Mouse (Mus musculus): ENCODE results near the gene Krtap4-2. TPM values are rescaled to one million over a fixed set of nuclear protein-coding genes. Genes with fewer than 3 reads are reported as not detected.
"Not testable (repeated sequence)": the region's sequence is repeated elsewhere in the genome, so short reads cannot be mapped to it uniquely, and the experiment has no call there.

Gene Krtap4-2
- polyA plus RNA-seq (2016; fragmentation: Nextera tagmentation; extraction: Ambion mirVana) = not detected in 2 replicates

DNA sequence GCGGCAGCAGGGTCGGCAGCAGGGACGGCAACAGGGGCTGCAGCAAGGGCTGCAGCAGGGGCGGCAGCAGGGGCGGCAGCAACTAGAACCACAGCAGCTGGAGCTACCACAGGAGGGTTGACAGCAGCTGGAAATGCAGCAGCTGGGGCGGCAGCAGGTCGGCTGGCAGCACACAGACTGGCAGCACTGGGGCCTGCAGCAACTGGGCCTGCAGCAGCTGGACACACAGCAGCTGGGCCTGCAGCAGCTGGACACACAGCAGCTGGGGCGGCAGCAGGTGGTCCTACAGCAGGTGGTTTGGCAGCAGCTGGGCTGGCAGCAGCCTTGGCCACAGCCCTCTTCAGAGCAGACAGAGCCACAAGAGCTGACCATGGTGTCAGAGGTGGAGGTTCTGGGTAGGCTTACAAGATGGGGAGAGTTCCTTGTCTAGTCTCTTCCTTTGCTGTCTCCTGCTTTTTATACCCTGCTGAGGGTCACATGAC, at the start of gene Krtap4-2:
Gene Krtap4-2, minus strand, starts transcription at position 432 of the 482 bp plus-strand sequence.
- Histone ChIP-seq H3K4me1 (no peaks in the 10 kb centered on the region), H3K9me3 (no peaks in the 10 kb centered on the region), H3K4me2 (no peak within 1 kb of the TSS), H3K36me3 (replicated peaks) (no peaks in the 10 kb centered on the region), H3K27ac (no peak within 1 kb of the TSS), H3K27me3 (peaks cover 2% of the 10 kb centered on the region; the same call in 1 of the 2 replicates), H3K9ac (no peak within 1 kb of the TSS), H3K4me3 (replicated peaks) (no peak within 1 kb of the TSS)
- WGBS = 29% methylated on average over 8 of the region's 8 CpGs
- no peak for ATAC-seq (ENCODE audit: low FRiP score)

DNA sequence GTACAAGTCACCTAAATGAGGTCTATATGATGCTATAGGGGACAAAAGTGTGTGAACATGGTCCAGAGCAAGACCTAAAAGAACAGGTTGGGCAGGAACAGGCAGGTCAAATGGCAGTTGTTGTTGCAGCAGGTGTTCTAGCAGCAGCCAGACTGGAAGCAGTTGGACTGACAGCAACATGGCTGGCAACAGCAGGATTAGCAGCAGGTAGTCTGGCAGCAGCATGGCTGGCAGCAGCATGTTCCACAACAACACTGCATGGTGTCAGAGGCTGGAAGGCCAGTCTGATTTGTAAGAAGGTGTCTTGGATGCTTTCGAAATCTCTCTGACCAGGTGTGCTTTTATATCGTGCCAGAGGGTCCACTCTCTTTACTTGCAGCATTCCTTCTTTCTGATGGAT, 48.6 kb upstream of the Krtap4-2 start:
- WGBS = 85% methylated on average over 2 of the region's 2 CpGs
- Histone ChIP-seq H3K4me1 (no peaks in the 10 kb centered on the region), H3K27ac (no peak overlapping the region), H3K4me3 (replicated peaks) (no peak overlapping the region), H3K27me3 (no peaks in the 10 kb centered on the region), H3K9me3 (no peaks in the 10 kb centered on the region), H3K4me2 (no peak overlapping the region), H3K36me3 (replicated peaks) (no peaks in the 10 kb centered on the region), H3K9ac (no peak overlapping the region)
- ATAC-seq (ENCODE audit: low FRiP score) = no peak

DNA sequence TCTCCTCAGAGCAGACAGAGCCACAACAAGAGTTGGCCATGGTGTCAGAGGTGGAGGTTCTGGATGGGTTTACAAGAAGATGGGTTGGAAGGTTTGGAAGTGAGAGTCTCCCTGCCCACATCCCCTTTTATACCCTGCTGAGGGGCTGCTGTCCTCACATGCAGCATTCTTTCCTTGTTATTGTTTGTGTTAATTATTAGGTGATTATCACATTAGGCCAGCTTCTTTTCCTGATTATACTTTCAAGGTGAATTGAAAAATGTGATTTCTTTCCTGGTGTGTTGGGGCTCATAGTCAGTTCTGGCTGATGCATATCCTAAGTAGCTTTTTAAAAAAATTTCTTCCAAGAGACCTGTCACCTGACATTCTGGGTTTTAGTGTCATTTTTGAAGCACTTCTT, 31.0 kb upstream of the Krtap4-2 start, which contains the start of gene Krtap4-6:
Gene Krtap4-6, minus strand, starts transcription at position 101 of the 400 bp plus-strand sequence.
- Histone ChIP-seq H3K27me3 (no peaks in the 10 kb centered on the region), H3K4me1 (no peaks in the 10 kb centered on the region), H3K36me3 (replicated peaks) (no peaks in the 10 kb centered on the region), H3K9ac (no peak within 1 kb of the TSS), H3K4me3 (replicated peaks) (no peak within 1 kb of the TSS), H3K4me2 (no peak within 1 kb of the TSS), H3K27ac (0 out of 2 replicates have a peak within 1 kb of the TSS, but pooled peaks have one; percentile 50), H3K9me3 (no peaks in the 10 kb centered on the region)
- ATAC-seq (ENCODE audit: low FRiP score) = no peak

DNA sequence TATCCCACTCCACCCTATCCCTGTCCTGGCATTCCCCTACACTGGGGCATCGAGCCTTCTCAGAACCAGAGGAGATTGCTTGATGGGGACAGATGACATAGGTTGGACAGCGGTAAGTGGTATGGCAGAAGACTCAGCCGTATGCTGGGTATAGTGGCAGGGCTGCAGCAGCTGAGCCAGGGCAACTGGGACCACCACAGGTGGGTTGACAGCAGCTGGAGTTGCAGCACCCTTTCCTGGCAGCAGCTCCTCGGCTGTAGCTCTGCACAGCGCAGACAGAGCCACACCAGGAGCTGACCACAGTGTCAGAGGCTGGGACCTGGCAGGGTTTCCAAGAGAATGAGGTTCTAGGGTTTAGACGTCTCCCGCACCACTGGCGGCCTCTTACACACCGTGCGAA, 27.9 kb upstream of the Krtap4-2 start:
- no peaks in the 10 kb centered on the region for H3K36me3 ChIP-seq (replicated peaks)
- no peak overlapping the region for H3K4me3 ChIP-seq (replicated peaks)
- ATAC-seq (ENCODE audit: low FRiP score) = no peak
- no peaks in the 10 kb centered on the region for H3K4me1 ChIP-seq
- WGBS = 87% methylated on average over 10 of the region's 10 CpGs
- H3K4me2 ChIP-seq = no peak overlapping the region
- H3K9ac ChIP-seq = no peak overlapping the region
- H3K27ac ChIP-seq = no peak overlapping the region
- no peaks in the 10 kb centered on the region for H3K9me3 ChIP-seq
- no peaks in the 10 kb centered on the region for H3K27me3 ChIP-seq

DNA sequence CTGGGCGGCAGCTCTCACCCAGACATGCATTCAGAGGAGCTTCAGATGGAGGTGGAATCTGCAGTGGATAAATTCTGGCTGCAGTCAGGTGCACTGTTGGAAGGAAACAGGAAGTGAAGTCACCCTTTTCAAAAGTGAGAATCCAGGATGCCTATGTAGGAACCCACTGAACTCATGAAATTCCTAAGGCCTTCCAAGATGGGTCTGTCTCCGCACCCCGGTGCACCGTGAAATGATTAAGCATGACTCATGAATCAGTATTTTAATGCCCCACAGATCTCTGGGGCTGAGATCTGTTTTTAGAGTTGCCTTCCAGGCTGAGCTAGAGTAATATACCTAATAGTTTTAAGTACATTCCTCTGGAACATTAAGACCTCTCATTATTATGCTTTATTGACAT, 24.4 kb upstream of the Krtap4-2 start:
- Histone ChIP-seq H3K4me2 (no peak overlapping the region), H3K9me3 (no peaks in the 10 kb centered on the region), H3K9ac (no peak overlapping the region), H3K27ac (no peak overlapping the region), H3K4me3 (replicated peaks) (no peak overlapping the region), H3K4me1 (no peaks in the 10 kb centered on the region), H3K36me3 (replicated peaks) (no peaks in the 10 kb centered on the region), H3K27me3 (no peaks in the 10 kb centered on the region)
- 90% methylated on average over 4 of the region's 4 CpGs for whole genome bisulfite sequencing
- ATAC-seq (ENCODE audit: low FRiP score) = no peak

DNA sequence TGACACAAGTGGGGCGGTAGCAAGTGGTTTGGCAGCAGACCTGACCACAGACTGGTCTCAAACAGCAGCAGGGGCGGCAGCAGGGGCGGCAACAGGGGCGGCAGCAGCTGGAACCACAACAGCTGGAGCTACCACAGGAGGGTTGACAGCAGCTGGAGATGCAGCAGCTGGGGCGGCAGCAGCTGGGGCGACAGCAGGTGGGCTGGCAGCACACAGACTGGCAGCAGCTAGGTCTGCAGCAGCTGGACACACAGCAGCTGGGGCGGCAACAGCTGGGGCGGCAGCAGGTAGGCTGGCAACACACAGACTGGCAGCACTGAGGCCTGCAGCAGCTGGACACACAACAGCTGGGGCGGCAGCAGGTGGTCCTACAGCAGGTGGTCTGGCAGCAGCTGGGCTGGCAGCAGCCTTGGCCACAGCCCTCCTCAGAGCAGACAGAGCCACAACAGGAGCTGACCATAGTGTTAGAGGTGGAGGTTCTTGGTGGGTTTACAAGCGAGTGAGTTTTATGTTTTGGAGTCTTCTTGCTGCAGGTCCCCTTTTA, 23.7 kb upstream of the Krtap4-2 start, which contains the start of gene Gm11563:
Gene Gm11563, minus strand, starts transcription at position 494 of the 544 bp plus-strand sequence.
- not testable (repeated sequence) for H3K27ac ChIP-seq; H3K36me3 ChIP-seq (replicated peaks); H3K4me1 ChIP-seq; H3K27me3 ChIP-seq; H3K9me3 ChIP-seq; H3K4me2 ChIP-seq; H3K4me3 ChIP-seq (replicated peaks); H3K9ac ChIP-seq; ATAC-seq (ENCODE audit: low FRiP score)
- WGBS = 75% methylated on average over 10 of the region's 10 CpGs

DNA sequence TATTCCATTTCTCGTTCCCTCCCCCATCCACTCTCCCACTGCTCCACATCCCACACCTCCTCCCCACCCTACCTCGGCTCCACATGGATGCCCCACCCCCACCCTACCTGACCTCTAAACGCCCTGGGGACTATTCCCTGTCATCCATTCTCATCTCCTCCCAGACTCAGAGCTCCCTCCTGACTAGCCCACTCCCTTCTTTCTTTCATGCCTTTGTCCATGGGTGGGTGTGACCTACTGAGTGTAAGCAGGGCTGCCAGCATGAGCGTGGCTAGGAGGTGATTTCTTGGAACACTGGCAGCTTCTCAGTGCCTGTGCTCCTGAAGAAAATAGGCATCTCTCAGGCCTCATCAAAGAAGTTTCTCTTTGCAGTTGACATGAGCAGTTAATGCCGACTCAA, 22.2 kb upstream of the Krtap4-2 start:
- no peak for ATAC-seq (ENCODE audit: low FRiP score)
- no peak overlapping the region for H3K4me2 ChIP-seq
- H3K27ac ChIP-seq = no peak overlapping the region
- H3K9me3 ChIP-seq = no peaks in the 10 kb centered on the region
- H3K9ac ChIP-seq = no peak overlapping the region
- no peaks in the 10 kb centered on the region for H3K27me3 ChIP-seq
- H3K36me3 ChIP-seq (replicated peaks) = no peaks in the 10 kb centered on the region
- H3K4me3 ChIP-seq (replicated peaks) = no peak overlapping the region
- 56% methylated on average over 5 of the region's 5 CpGs for WGBS
- no peaks in the 10 kb centered on the region for H3K4me1 ChIP-seq

DNA sequence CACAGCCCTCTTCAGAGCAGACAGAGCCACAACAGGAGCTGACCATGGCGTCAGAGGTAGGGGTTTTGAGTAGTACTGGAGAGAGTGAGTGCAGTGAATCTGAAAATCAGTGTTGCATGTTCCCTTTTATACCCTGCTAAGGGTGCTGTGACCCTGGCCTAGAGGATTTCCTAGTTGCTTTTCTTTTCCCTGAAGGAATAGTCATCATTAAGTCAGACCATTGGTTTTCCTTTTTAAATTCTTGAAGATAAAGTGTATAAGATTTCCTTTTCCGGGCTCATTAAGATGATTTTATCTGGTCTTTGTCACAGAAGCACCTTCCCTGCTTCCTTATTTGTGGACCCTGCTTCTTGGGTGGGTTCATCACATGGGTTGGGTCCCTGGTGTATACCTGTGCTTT, 15.3 kb upstream of the Krtap4-2 start, which contains the start of gene Gm11555:
Gene Gm11555, minus strand, starts transcription at position 101 of the 400 bp plus-strand sequence.
- Histone ChIP-seq H3K27ac (no peak within 1 kb of the TSS), H3K4me3 (replicated peaks) (no peak within 1 kb of the TSS), H3K36me3 (replicated peaks) (no peaks in the 10 kb centered on the region), H3K4me2 (no peak within 1 kb of the TSS), H3K4me1 (no peaks in the 10 kb centered on the region), H3K9me3 (no peaks in the 10 kb centered on the region), H3K27me3 (no peaks in the 10 kb centered on the region), H3K9ac (no peak within 1 kb of the TSS)
- ATAC-seq (ENCODE audit: low FRiP score) = no peak
- 81% methylated on average over 2 of the region's 2 CpGs for WGBS

DNA sequence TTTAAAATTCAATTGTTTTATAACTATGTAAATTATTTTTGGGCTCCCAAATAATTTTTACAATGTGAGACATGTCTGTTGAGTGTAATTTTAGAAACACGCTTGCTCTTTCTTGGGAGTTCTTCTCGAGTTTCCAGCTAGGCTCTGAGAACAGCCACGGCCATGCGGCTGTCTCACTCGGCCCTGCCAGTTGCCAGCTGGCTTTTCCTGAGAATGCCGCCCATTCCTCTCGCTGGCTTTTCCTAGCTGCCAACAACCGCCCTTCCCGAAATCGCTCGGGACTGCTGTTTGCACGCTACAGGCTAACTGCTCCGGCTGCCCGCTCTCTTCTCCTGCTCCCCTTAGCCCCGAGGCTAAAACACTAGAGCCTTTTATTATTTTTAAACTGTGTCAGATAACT, 11.6 kb upstream of the Krtap4-2 start:
- Histone ChIP-seq H3K36me3 (replicated peaks) (no peaks in the 10 kb centered on the region), H3K9ac (no peak overlapping the region), H3K4me3 (replicated peaks) (no peak overlapping the region), H3K27me3 (no peaks in the 10 kb centered on the region), H3K4me2 (no peak overlapping the region), H3K27ac (no peak overlapping the region), H3K9me3 (no peaks in the 10 kb centered on the region), H3K4me1 (no peaks in the 10 kb centered on the region)
- ATAC-seq (ENCODE audit: low FRiP score) = no peak
- 88% methylated on average over 15 of the region's 15 CpGs for WGBS

DNA sequence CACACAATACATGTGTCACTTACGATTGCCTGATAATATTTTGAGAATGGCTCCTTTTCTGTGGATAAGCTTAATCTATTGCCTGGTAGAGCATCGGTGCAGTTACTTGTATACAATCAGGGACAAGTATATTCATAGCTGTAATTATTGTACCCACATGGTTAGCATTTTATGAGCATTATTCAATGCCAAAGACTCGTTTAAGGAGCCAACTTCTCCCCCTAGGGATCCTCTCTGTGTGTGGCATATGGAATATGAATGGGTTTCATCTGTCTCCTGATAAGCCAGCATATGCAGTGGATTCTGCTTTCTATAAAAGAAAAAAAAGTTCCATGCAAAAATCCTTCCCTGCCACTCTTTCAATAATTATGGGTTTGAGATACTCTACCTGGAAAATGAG, 9.5 kb upstream of the Krtap4-2 start:
- no peak overlapping the region for H3K4me3 ChIP-seq (replicated peaks)
- no peaks in the 10 kb centered on the region for H3K36me3 ChIP-seq (replicated peaks)
- no peaks in the 10 kb centered on the region for H3K9me3 ChIP-seq
- no peaks in the 10 kb centered on the region for H3K4me1 ChIP-seq
- 74% methylated on average over 3 of the region's 3 CpGs for WGBS
- H3K27me3 ChIP-seq = no peaks in the 10 kb centered on the region
- no peak overlapping the region for H3K9ac ChIP-seq
- H3K27ac ChIP-seq = no peak overlapping the region
- no peak overlapping the region for H3K4me2 ChIP-seq
- ATAC-seq (ENCODE audit: low FRiP score) = no peak

DNA sequence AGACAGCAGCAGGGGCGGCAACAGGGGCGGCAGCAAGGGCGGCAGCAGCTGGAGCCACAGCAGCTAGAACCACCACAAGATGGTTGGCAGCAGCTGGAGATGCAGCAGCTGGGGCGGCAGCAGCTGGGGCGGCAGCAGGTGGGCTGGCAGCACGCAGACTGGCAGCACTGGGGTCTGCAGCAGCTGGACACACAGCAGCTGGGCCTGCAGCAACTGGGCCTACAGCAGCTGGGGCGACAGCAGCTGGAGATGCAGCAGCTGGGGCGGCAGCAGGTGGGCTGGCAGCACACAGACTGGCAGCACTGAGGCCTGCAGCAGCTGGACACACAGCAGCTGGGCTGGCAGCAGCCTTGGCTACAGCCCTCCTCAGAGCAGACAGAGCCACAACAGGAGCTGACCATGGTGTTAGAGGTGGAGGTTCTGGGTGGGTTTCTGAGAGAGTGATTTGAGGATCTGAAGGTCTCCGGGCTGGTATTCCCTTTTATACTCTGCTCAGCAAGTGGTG, 8.8 kb upstream of the Krtap4-2 start, which contains the start of gene Krtap4-7:
Gene Krtap4-7, minus strand, starts transcription at position 455 of the 505 bp plus-strand sequence.
- H3K27ac ChIP-seq = 0 out of 2 replicates have a peak within 1 kb of the TSS, but pooled peaks have one; percentile 36
- not testable (repeated sequence) for H3K36me3 ChIP-seq (replicated peaks); ATAC-seq (ENCODE audit: low FRiP score); H3K4me1 ChIP-seq; H3K4me2 ChIP-seq; H3K9me3 ChIP-seq; H3K4me3 ChIP-seq (replicated peaks); H3K9ac ChIP-seq; H3K27me3 ChIP-seq
- 89% methylated on average over 9 of the region's 9 CpGs for WGBS

DNA sequence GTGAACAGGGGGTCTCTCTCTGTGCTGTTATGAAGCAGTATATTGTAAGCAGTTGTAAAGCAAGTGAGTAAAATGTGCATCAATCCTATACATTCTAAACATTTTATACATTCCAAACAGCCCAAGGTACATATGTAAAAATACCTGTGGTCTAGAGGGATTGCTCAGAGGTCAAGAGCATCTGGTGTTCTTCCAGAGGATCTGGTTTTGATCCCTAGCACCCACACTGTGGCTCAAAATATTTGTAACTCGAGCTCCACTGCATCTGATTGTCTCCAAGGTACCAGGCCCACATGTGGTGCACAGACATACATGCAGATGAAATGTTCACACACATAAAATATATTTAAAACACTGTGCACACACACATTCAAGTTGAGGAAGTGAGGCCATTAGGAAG, 6.0 kb upstream of the Krtap4-2 start:
- Histone ChIP-seq H3K4me3 (replicated peaks) (no peak overlapping the region), H3K27me3 (no peaks in the 10 kb centered on the region), H3K27ac (no peak overlapping the region), H3K9me3 (no peaks in the 10 kb centered on the region), H3K4me1 (no peaks in the 10 kb centered on the region), H3K36me3 (replicated peaks) (no peaks in the 10 kb centered on the region), H3K9ac (no peak overlapping the region), H3K4me2 (no peak overlapping the region)
- ATAC-seq (ENCODE audit: low FRiP score) = no peak
- 61% methylated on average over 1 of the region's 1 CpGs for whole genome bisulfite sequencing

DNA sequence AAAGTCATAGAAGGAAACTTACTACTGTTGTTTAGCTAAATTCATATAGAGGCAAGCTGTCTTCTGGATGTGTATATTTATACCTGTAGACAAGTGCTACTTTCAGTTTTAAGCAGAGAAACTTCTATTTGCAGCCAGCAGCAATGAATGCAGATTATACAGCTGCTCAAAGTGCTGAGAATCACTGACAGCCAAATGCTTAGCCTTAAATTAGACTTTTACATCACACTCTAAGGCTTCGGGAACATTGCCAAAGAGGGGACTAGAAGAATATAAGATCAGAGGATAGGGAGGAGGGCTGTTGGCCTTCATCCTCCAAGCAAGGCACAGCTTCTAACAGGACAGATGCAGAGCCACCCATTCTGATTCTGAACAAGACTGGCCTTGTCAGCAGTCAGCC, 2.2 kb upstream of the Krtap4-2 start:
- H3K27me3 ChIP-seq = peaks cover 2% of the 10 kb centered on the region; the same call in 1 of the 2 replicates
- no peak for ATAC-seq (ENCODE audit: low FRiP score)
- WGBS = 72% methylated on average over 1 of the region's 1 CpGs
- no peak overlapping the region for H3K9ac ChIP-seq
- no peak overlapping the region for H3K4me2 ChIP-seq
- no peak overlapping the region for H3K4me3 ChIP-seq (replicated peaks)
- no peaks in the 10 kb centered on the region for H3K4me1 ChIP-seq
- no peak overlapping the region for H3K27ac ChIP-seq
- no peaks in the 10 kb centered on the region for H3K36me3 ChIP-seq (replicated peaks)
- H3K9me3 ChIP-seq = no peaks in the 10 kb centered on the region
